Mouse (Mus musculus) stomach, postnatal 0 days (tissue): ENCODE results near the gene Cops7a. TPM values are rescaled to one million over a fixed set of nuclear protein-coding genes. Genes with fewer than 3 reads are reported as not detected.

Source experiments
- ATAC-seq: fragments of 200-750 bp; cut with Nextera tagmentation; 2 replicates; pipeline ENCODE4 v1.8.0; 2017; ENCODE audit not compliant: low FRiP score, low TSS enrichment
- DNase-seq: peaks from one replicate; pipeline ENCODE4 v3.0.0-alpha.2; 2016; ENCODE audit warnings: low spot score
- H3K27ac ChIP-seq: fragments of 300-500 bp; sonication (generic); replicated peaks from 2 replicates; pipeline ENCODE4 v1.5.1; 2014; ENCODE audit warnings: mild to moderate bottlenecking, control low read depth
- H3K27me3 ChIP-seq: fragments of 300-500 bp; sonication (generic); 2 replicates; pipeline ENCODE4 v1.6.1; 2014; ENCODE audit warnings: low read length; ENCODE audit not compliant: control insufficient read depth, insufficient read depth
- H3K36me3 ChIP-seq: fragments of 300-500 bp; sonication (generic); 2 replicates; pipeline ENCODE4 v1.6.1; 2014; ENCODE audit warnings: low read length, mixed read lengths; ENCODE audit not compliant: control insufficient read depth, insufficient read depth
- H3K4me1 ChIP-seq: fragments of 300-500 bp; sonication (generic); replicated peaks from 2 replicates; pipeline ENCODE4 v1.6.1; 2014; ENCODE audit warnings: antibody characterized with exemption; ENCODE audit not compliant: control insufficient read depth, insufficient read depth
- H3K4me2 ChIP-seq: fragments of 300-500 bp; sonication (generic); replicated peaks from 2 replicates; pipeline ENCODE4 v1.6.1; 2014; ENCODE audit warnings: low read depth, mild to moderate bottlenecking, control low read depth, moderate library complexity
- H3K4me3 ChIP-seq: fragments of 300-500 bp; sonication (generic); 2 replicates; pipeline ENCODE4 v1.5.1; 2014; ENCODE audit warnings: low read depth, low read length, control low read depth
- H3K9ac ChIP-seq: fragments of 300-500 bp; sonication (generic); 2 replicates; pipeline ENCODE4 v1.6.1; 2014; ENCODE audit warnings: mild to moderate bottlenecking, low read length, control low read depth, mixed read lengths
- H3K9me3 ChIP-seq: fragments of 300-500 bp; sonication (generic); 2 replicates; pipeline ENCODE4 v1.6.1; 2016; ENCODE audit warnings: low read length; ENCODE audit not compliant: control insufficient read depth
- CTCF ChIP-seq: IDR thresholded peaks from 2 replicates; pipeline ENCODE4 v1.5.1; 2016; ENCODE audit warnings: antibody characterized with exemption, low read depth, mild to moderate bottlenecking, moderate library complexity
- EP300 ChIP-seq: optimal IDR thresholded peaks from 2 replicates; pipeline ENCODE3; 2016; ENCODE audit warnings: antibody characterized with exemption
- WGBS: fragments of 180-500 bp; shearing (Covaris S2); extraction: QIAGEN DNeasy Blood & Tissue Kit; methylation state at CpG from one replicate; pipeline ENCODE4 v1.1.7; 2014; 5-methylcytosine and 5-hydroxymethylcytosine counted together
- polyA plus RNA-seq: library from polyadenylated mRNA; unstranded; fragments of >200 nt; fragmentation: Nextera tagmentation; extraction: Ambion mirVana; gene quantifications from 2 replicates; pipeline ENCODE4 v1.2.1, GENCODE M21; 2015

The Cops7a gene
- polyA plus RNA-seq, 1 experiment from 2014 or later = 114 TPM

- no peak overlapping the region for H3K4me3 ChIP-seq
- no peaks in the 10 kb centered on the region for H3K27me3 ChIP-seq
- H3K9ac ChIP-seq = no peak overlapping the region
- H3K27ac ChIP-seq = no peak overlapping the region
- H3K9me3 ChIP-seq = no peaks in the 10 kb centered on the region
- peaks cover 15% of the 10 kb centered on the region for H3K36me3 ChIP-seq
- H3K4me2 ChIP-seq = no peak overlapping the region
- ATAC-seq (peak; percentile 41; the same call in 1 of the 2 replicates), DNase-seq (no peak)
- TF ChIP-seq EP300 = no peak
- TF ChIP-seq CTCF = no peak
- no peaks in the 10 kb centered on the region for H3K4me1 ChIP-seq
- WGBS = 72% methylated on average over 4 of the region's 4 CpGs
These were observed 10.1 kb downstream of the Cops7a start for GRCm38 (mm10) chr6:124955212-124955611.

GRCm38 (mm10) chr6:124953991-124954715, 11.2 kb downstream of the Cops7a start:
- DNase-seq = no peak
- no peak overlapping the region for H3K27ac ChIP-seq
- H3K36me3 ChIP-seq = peaks cover 10% of the 10 kb centered on the region
- no peaks in the 10 kb centered on the region for H3K4me1 ChIP-seq
- WGBS = 92% methylated on average over 2 of the region's 2 CpGs
- H3K27me3 ChIP-seq = no peaks in the 10 kb centered on the region
- no peaks in the 10 kb centered on the region for H3K9me3 ChIP-seq
- H3K4me2 ChIP-seq = no peak overlapping the region
- H3K4me3 ChIP-seq = no peak overlapping the region
- ATAC-seq = no peak
- TF ChIP-seq CTCF = no peak
- TF ChIP-seq EP300 = no peak
- no peak overlapping the region for H3K9ac ChIP-seq

GRCm38 (mm10) chr6:124943526-124943925, 21.8 kb downstream of the Cops7a start:
- no peaks in the 10 kb centered on the region for H3K9me3 ChIP-seq
- 87% methylated on average over 3 of the region's 3 CpGs for WGBS
- H3K4me2 ChIP-seq = no peak overlapping the region
- H3K27me3 ChIP-seq = no peaks in the 10 kb centered on the region
- no peak overlapping the region for H3K27ac ChIP-seq
- H3K4me3 ChIP-seq = no peak overlapping the region
- H3K9ac ChIP-seq = no peak overlapping the region
- TF ChIP-seq CTCF (no peak), EP300 (no peak)
- no peaks in the 10 kb centered on the region for H3K36me3 ChIP-seq
- DNase-seq (no peak), ATAC-seq (no peak)
- H3K4me1 ChIP-seq = no peaks in the 10 kb centered on the region

GRCm38 (mm10) chr6:124941679-124942078, 23.7 kb downstream of the Cops7a start:
- TF ChIP-seq CTCF (no peak), EP300 (no peak)
- no peaks in the 10 kb centered on the region for H3K9me3 ChIP-seq
- ATAC-seq = no peak
- no peaks in the 10 kb centered on the region for H3K27me3 ChIP-seq
- no peak overlapping the region for H3K4me2 ChIP-seq
- WGBS = 95% methylated on average over 1 of the region's 1 CpGs
- H3K4me1 ChIP-seq = no peaks in the 10 kb centered on the region
- no peak for DNase-seq
- H3K9ac ChIP-seq = no peak overlapping the region
- no peak overlapping the region for H3K4me3 ChIP-seq
- H3K36me3 ChIP-seq = peaks cover 1% of the 10 kb centered on the region; the same call in 1 of the 2 replicates
- no peak overlapping the region for H3K27ac ChIP-seq

GRCm38 (mm10) chr6:124938554-124938953, 26.8 kb downstream of the Cops7a start:
- H3K4me2 ChIP-seq = no peak overlapping the region
- ATAC-seq (no peak), DNase-seq (no peak)
- no peak overlapping the region for H3K27ac ChIP-seq
- no peaks in the 10 kb centered on the region for H3K4me1 ChIP-seq
- no peaks in the 10 kb centered on the region for H3K9me3 ChIP-seq
- no peak overlapping the region for H3K4me3 ChIP-seq
- WGBS = 88% methylated on average over 7 of the region's 7 CpGs
- no peak overlapping the region for H3K9ac ChIP-seq
- TF ChIP-seq CTCF (no peak), EP300 (no peak)
- no peaks in the 10 kb centered on the region for H3K27me3 ChIP-seq
- peaks cover 17% of the 10 kb centered on the region for H3K36me3 ChIP-seq

GRCm38 (mm10) chr6:124937493-124937892, 27.8 kb downstream of the Cops7a start:
- peak; percentile 22; the same call in 1 of the 2 replicates for ATAC-seq
- Histone ChIP-seq H3K9ac (no peak overlapping the region), H3K27ac (peak overlapping the region; percentile 49; the same call in 1 of the 2 replicates), H3K4me3 (no peak overlapping the region), H3K4me1 (peaks cover under 1% of the 10 kb centered on the region; the same call in 1 of the 2 replicates), H3K27me3 (no peaks in the 10 kb centered on the region), H3K9me3 (no peaks in the 10 kb centered on the region), H3K36me3 (peaks cover 17% of the 10 kb centered on the region), H3K4me2 (no peak overlapping the region)
- DNase-seq = no peak
- 47% methylated on average over 2 of the region's 2 CpGs for WGBS
- TF ChIP-seq CTCF (no peak), EP300 (no peak)
